Mouse (Mus musculus) liver, postnatal 0 days (tissue): ENCODE measurements around the gene Akr1d1. TPM values are rescaled to one million over a fixed set of nuclear protein-coding genes. Genes with fewer than 3 reads are reported as not detected.

Experiments
- ATAC-seq: fragments of 200-750 bp; cut with Nextera tagmentation; 2 replicates; pipeline ENCODE4 v1.8.0; 2017; ENCODE audit warnings: mild to moderate bottlenecking, moderate library complexity
- DNase-seq: peaks from one replicate; pipeline ENCODE4 v3.0.0-alpha.2; 2016
- H3K27ac ChIP-seq: fragments of 300-500 bp; sonication (generic); 2 replicates; pipeline ENCODE4 v1.5.1; 2014; ENCODE audit warnings: antibody characterized with exemption, moderate library complexity, mild to moderate bottlenecking, low read depth
- H3K27me3 ChIP-seq: fragments of 300-500 bp; sonication (generic); 2 replicates; pipeline ENCODE4 v1.6.1; 2014; ENCODE audit warnings: low read length, control low read depth, mixed read lengths; ENCODE audit not compliant: insufficient read depth
- H3K36me3 ChIP-seq: fragments of 300-500 bp; sonication (generic); replicated peaks from 2 replicates; pipeline ENCODE4 v1.6.1; 2014; ENCODE audit warnings: mild to moderate bottlenecking, control low read depth, low read length, moderate library complexity, mixed read lengths; ENCODE audit not compliant: insufficient read depth
- H3K4me1 ChIP-seq: fragments of 300-500 bp; sonication (generic); 2 replicates; pipeline ENCODE4 v1.6.1; 2014; ENCODE audit warnings: antibody characterized with exemption, mild to moderate bottlenecking, control low read depth; ENCODE audit not compliant: insufficient read depth
- H3K4me2 ChIP-seq: fragments of 300-500 bp; sonication (generic); 2 replicates; pipeline ENCODE4 v1.6.1; 2014; ENCODE audit warnings: low read depth, mild to moderate bottlenecking, low read length, moderate library complexity, mixed read lengths
- H3K4me3 ChIP-seq: fragments of 300-500 bp; sonication (generic); 2 replicates; pipeline ENCODE4 v1.5.1; 2014; ENCODE audit warnings: low read depth, low read length
- H3K9ac ChIP-seq: fragments of 300-500 bp; sonication (generic); replicated peaks from 2 replicates; pipeline ENCODE4 v1.6.1; 2014; ENCODE audit warnings: mild to moderate bottlenecking, moderate library complexity
- H3K9me3 ChIP-seq: fragments of 300-500 bp; sonication (generic); 2 replicates; pipeline ENCODE4 v1.6.1; 2016; ENCODE audit warnings: mild to moderate bottlenecking, control low read depth, low read length, mixed read lengths
- CTCF ChIP-seq: sonication (generic); IDR thresholded peaks from 2 replicates; pipeline ENCODE4 v1.5.1; 2016; ENCODE audit warnings: antibody characterized with exemption, low read depth
- EP300 ChIP-seq: IDR thresholded peaks from 2 replicates; pipeline ENCODE4 v1.6.1; 2016; ENCODE audit warnings: antibody characterized with exemption, low read depth, mild to moderate bottlenecking
- WGBS: fragments of 180-500 bp; shearing (Covaris S2); extraction: QIAGEN DNeasy Blood & Tissue Kit; methylation state at CpG from one replicate; pipeline ENCODE4 v1.1.7; 2014; ENCODE audit not compliant: insufficient replicate concordance; 5-methylcytosine and 5-hydroxymethylcytosine counted together
- polyA plus RNA-seq: library from polyadenylated mRNA; unstranded; fragments of >200 nt; fragmentation: Nextera tagmentation; extraction: Ambion mirVana; gene quantifications from 2 replicates; pipeline ENCODE4 v1.2.1, GENCODE M21; 2015

Gene Akr1d1
- polyA plus RNA-seq, 1 experiment from 2014 or later = 74.3 TPM

DNA sequence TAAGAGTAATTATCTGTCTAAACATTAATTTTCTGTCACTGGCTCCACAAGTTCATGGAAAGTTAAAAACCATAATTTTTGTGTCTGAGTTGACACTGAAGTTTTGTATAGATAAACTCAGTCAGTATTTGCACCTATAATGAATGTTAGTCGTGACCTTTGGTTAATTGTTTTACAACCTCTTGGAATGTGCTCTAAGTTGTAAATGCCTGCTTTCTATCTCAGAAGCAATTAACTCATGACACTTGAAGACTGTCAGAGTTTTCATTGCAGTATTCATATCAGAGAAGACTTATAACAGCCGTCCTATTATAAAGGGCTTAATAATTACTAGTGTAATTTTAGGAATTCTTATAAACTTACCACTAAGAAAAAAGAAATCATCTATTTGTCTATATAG, 43.0 kb downstream of the Akr1d1 start:
- ATAC-seq = no peak
- H3K9ac ChIP-seq = no peak overlapping the region
- no peaks in the 10 kb centered on the region for H3K27me3 ChIP-seq
- H3K27ac ChIP-seq = no peak overlapping the region
- no peak overlapping the region for H3K4me3 ChIP-seq
- no peaks in the 10 kb centered on the region for H3K4me1 ChIP-seq
- no peaks in the 10 kb centered on the region for H3K36me3 ChIP-seq
- H3K4me2 ChIP-seq = no peak overlapping the region
- H3K9me3 ChIP-seq = no peaks in the 10 kb centered on the region
- no peak for TF ChIP-seq EP300
- no peak for TF ChIP-seq CTCF
- no peak for DNase-seq
- WGBS = 55% methylated on average over 2 of the region's 2 CpGs

DNA sequence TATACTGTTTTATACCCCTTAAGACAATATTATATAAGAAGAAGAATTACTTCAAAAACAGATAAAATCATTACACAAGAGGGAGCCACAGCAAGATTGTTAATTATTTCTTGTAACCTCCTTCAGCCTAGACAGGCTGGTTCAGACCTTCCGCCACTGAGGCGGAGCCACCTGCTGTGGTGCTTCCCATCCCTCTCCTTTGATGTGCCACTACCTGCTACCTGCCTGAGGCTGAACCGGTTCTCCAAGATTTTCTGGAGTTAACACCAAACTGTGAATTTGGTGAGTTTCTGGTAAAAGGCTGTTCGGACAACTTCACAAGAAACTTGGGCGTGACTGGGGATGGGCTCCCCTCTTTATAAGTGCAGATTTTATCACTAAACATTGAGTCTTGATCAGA, 50.5 kb downstream of the Akr1d1 start:
- WGBS = 75% methylated on average over 5 of the region's 5 CpGs
- H3K36me3 ChIP-seq = no peaks in the 10 kb centered on the region
- H3K4me2 ChIP-seq = no peak overlapping the region
- H3K4me3 ChIP-seq = no peak overlapping the region
- no peaks in the 10 kb centered on the region for H3K4me1 ChIP-seq
- TF ChIP-seq EP300 (no peak), CTCF (no peak)
- H3K9ac ChIP-seq = no peak overlapping the region
- DNase-seq (no peak), ATAC-seq (no peak)
- H3K27me3 ChIP-seq = no peaks in the 10 kb centered on the region
- H3K9me3 ChIP-seq = no peaks in the 10 kb centered on the region
- no peak overlapping the region for H3K27ac ChIP-seq

DNA sequence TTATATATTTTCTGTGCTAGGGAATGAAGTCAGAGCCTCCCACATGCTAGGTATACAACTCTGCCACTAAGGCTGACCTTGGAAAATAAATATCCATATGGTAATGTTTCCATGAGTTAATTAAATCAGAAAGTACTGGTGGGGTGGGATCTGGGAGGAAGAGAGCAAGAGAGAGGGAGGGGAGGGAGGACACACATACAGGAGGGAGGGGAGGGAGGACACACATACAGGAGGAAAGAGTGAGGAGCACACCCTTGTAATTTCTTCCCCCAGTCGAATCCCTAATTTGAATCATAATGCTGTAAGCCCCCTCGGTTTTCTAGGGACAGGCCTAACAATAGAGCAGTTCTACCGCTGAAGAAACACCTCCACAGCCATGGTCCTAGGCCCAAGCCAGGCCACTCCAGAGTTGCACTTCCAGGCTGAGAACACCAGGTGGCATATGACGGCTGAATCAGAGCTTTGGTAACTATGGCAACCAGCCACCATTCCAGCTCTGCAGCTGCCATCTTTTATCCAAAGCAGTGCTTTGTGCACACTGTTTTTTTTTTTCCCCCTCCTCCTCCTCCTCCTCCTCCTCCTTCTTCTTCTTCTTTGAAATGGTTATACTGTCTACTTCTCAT, 59.5 kb downstream of the Akr1d1 start:
- DNase-seq (peak; percentile 59), ATAC-seq (peak; percentile 40; the same call in 1 of the 2 replicates)
- H3K4me3 ChIP-seq = no peak overlapping the region
- 28% methylated on average over 4 of the region's 4 CpGs for WGBS
- no peaks in the 10 kb centered on the region for H3K36me3 ChIP-seq
- H3K27ac ChIP-seq = no peak overlapping the region
- no peak overlapping the region for H3K9ac ChIP-seq
- H3K4me2 ChIP-seq = no peak overlapping the region
- H3K9me3 ChIP-seq = no peaks in the 10 kb centered on the region
- H3K27me3 ChIP-seq = no peaks in the 10 kb centered on the region
- TF ChIP-seq CTCF (peak; percentile 76), EP300 (no peak)
- H3K4me1 ChIP-seq = peaks cover 7% of the 10 kb centered on the region; the same call in 1 of the 2 replicates

DNA sequence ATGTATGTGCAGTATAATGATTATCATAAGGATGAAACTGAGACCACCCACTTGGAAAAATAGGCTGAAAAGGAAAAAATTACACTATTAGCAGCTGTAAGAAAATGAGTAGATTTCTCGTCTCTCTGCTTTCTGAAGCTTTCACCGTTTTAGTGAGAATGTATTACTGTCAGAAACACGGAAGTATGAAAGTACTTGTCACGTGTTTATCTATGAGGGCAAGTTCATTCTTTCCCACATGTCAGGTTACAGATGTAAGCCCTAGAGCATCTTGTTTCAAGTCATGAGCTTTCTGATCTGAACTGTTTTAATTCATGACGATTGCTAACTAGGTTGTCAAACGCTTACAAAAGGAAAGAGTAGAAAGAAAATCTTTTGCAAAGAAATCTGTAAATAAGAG, 60.8 kb downstream of the Akr1d1 start:
- H3K4me1 ChIP-seq = peaks cover 7% of the 10 kb centered on the region; the same call in 1 of the 2 replicates
- H3K27ac ChIP-seq = no peak overlapping the region
- no peaks in the 10 kb centered on the region for H3K9me3 ChIP-seq
- H3K4me2 ChIP-seq = no peak overlapping the region
- no peaks in the 10 kb centered on the region for H3K36me3 ChIP-seq
- TF ChIP-seq EP300 (no peak), CTCF (no peak)
- DNase-seq (no peak), ATAC-seq (no peak)
- H3K9ac ChIP-seq = no peak overlapping the region
- H3K4me3 ChIP-seq = no peak overlapping the region
- H3K27me3 ChIP-seq = no peaks in the 10 kb centered on the region
- 72% methylated on average over 6 of the region's 6 CpGs for WGBS

DNA sequence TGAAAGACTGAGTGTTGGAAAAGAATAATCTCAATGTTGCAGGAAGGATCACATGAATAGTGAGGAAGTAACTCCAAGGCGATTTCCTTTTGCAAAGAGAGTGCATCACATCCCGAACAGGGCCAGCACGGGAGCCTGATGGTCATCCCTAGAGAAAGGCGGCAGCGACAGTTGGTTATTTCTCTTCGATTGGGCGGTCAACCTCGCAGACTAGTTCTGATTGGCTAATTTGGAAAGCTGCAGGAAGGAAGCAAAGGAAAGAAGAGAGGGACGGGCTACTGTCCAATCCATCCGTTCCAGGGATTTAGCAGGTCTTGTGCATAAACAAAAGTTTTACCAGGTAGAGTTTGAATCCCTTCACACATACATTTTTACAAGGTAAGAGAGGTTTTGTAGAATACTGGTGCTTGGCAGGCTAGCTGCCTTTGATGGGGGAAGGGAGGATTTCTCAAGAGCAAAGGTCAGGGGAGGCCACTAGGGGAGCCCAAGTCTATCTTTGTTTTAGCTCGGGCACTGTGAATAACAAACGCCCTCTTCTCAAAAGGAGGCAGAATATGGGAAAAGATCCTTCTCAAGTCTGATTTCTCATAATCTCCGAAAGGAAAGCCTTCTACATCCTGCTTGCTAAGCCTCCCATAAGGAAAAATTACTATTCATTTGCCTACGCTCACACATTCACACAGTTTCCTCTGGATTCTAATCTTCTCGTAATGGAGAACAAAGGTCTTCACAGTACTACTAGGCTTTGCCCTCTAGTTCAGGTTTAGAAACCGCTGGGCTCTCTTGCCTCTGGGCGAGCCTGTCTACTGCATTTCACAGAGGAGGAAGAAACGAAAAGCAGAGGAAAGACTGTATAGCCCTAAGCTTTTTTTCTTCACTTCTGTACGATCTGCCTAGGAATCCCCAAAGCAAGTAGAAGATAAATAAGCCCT, 62.4 kb downstream of the Akr1d1 start:
- 0 out of 2 replicates have a peak, but pooled peaks have one; percentile 23 for TF ChIP-seq EP300
- peak; percentile 69 for TF ChIP-seq CTCF
- no peaks in the 10 kb centered on the region for H3K9me3 ChIP-seq
- H3K4me3 ChIP-seq = no peak overlapping the region
- H3K9ac ChIP-seq = no peak overlapping the region
- H3K4me2 ChIP-seq = peak overlapping the region; percentile 15; the same call in 1 of the 2 replicates
- DNase-seq (peak; percentile 59), ATAC-seq (peak; percentile 85)
- no peaks in the 10 kb centered on the region for H3K27me3 ChIP-seq
- H3K36me3 ChIP-seq = no peaks in the 10 kb centered on the region
- H3K27ac ChIP-seq = peak overlapping the region; percentile 78
- WGBS = 54% methylated on average over 19 of the region's 19 CpGs
- peaks cover 7% of the 10 kb centered on the region; the same call in 1 of the 2 replicates for H3K4me1 ChIP-seq

DNA sequence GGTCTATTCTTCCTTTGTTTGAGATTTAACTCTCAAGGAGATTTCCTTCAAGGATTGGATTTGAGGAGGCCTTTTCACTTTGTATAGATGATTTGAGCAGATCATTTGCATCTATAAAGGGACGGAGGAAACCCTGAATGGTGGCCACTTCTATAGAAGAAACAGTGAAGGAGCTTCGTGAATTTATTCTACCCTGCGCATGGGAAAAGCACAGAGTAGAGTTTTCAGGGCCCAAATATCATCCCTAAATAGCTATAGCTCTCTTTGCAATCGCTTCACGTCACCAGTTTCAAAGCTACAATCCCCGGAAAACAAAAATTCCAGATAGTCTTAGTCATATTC, 63.0 kb downstream of the Akr1d1 start:
- no peaks in the 10 kb centered on the region for H3K27me3 ChIP-seq
- 74% methylated on average over 6 of the region's 6 CpGs for WGBS
- DNase-seq (no peak), ATAC-seq (no peak)
- H3K4me1 ChIP-seq = peaks cover 7% of the 10 kb centered on the region; the same call in 1 of the 2 replicates
- no peaks in the 10 kb centered on the region for H3K36me3 ChIP-seq
- TF ChIP-seq EP300 = no peak
- TF ChIP-seq CTCF = no peak
- H3K9me3 ChIP-seq = no peaks in the 10 kb centered on the region
- 0 out of 2 replicates have a peak overlapping the region, but pooled peaks have one; percentile 15 for H3K4me2 ChIP-seq
- peak overlapping the region; percentile 78 for H3K27ac ChIP-seq
- H3K4me3 ChIP-seq = no peak overlapping the region
- no peak overlapping the region for H3K9ac ChIP-seq
